Mouse (Mus musculus) midbrain, embryonic 15.5 days (tissue): Measurements from ENCODE around the gene Zfp51. TPM values are rescaled to one million over a fixed set of nuclear protein-coding genes. Genes with fewer than 3 reads are reported as not detected.
"Not testable (repeated sequence)": the region's sequence is repeated elsewhere in the genome, so short reads cannot be mapped to it uniquely, and the experiment has no call there.

ENCODE experiments used
- ATAC-seq: fragments of 200-750 bp; cut with Nextera tagmentation; replicated peaks from 2 replicates; pipeline ENCODE4 v1.8.0; 2017; ENCODE audit warnings: moderate TSS enrichment
- H3K27ac ChIP-seq: fragments of 300-500 bp; sonication (generic); 2 replicates; pipeline ENCODE4 v1.5.1; 2015; ENCODE audit warnings: mild to moderate bottlenecking, inconsistent platforms
- H3K27me3 ChIP-seq: fragments of 300-500 bp; sonication (generic); replicated peaks from 2 replicates; pipeline ENCODE4 v1.6.1; 2015; ENCODE audit warnings: inconsistent platforms
- H3K36me3 ChIP-seq: fragments of 300-500 bp; sonication (generic); replicated peaks from 2 replicates; pipeline ENCODE4 v1.6.1; 2015; ENCODE audit warnings: inconsistent platforms
- H3K4me1 ChIP-seq: fragments of 300-500 bp; sonication (generic); 2 replicates; pipeline ENCODE4 v1.6.1; 2015; ENCODE audit warnings: inconsistent platforms
- H3K4me2 ChIP-seq: fragments of 300-500 bp; sonication (generic); 2 replicates; pipeline ENCODE4 v1.6.1; 2015; ENCODE audit warnings: inconsistent platforms, mild to moderate bottlenecking, moderate library complexity
- H3K4me3 ChIP-seq: fragments of 300-500 bp; sonication (generic); 2 replicates; pipeline ENCODE4 v1.5.1; 2015; ENCODE audit warnings: mild to moderate bottlenecking, inconsistent platforms
- H3K9ac ChIP-seq: fragments of 300-500 bp; sonication (generic); 2 replicates; pipeline ENCODE4 v1.6.1; 2015; ENCODE audit warnings: mild to moderate bottlenecking, inconsistent platforms
- H3K9me3 ChIP-seq: fragments of 300-500 bp; sonication (generic); 2 replicates; pipeline ENCODE4 v1.6.1; 2016; ENCODE audit warnings: inconsistent platforms
- WGBS: fragments of 180-500 bp; shearing (Covaris S2); methylation state at CpG from one replicate; pipeline ENCODE4 v1.1.7; 2015; ENCODE audit warnings: mixed read lengths; 5-methylcytosine and 5-hydroxymethylcytosine counted together
- polyA plus RNA-seq: library from polyadenylated mRNA; unstranded; fragments of >200 nt; fragmentation: Nextera tagmentation; extraction: Ambion mirVana; gene quantifications from 2 replicates; pipeline ENCODE4 v1.2.1, GENCODE M21; 2015

Zfp51 gene
- polyA plus RNA-seq, 1 experiment from 2014 or later: 14.1 TPM

DNA sequence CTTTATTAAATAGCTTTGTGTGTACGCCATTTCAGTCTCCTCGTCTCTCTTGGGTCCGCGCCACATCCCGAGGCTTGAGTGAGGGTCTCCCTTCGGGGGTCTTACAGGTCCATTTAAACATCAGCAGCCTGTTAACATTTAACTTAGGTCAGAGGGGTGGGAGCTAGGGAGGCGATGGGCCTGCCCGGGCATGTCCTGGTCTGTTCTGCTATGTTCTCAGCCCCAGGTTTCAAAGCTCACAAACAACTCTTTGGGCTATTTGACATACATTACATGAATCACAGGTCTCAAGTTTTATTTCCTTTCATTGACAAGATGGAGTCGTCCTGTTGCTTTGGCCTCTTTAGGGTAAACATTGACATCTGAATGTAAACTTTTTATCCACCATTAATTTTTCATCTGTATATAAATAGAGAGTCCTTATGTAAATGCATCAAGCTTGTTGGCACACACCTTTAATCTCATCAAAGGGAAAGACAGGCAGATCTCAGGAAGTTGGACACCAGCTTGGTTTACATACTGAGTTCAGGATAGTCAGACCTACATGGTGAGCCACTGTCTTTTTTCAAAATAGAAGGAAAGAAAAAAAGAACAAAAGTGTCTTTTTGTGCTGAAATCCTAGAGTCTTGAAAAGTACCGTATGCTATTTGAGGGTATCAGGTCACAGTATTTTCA, 28.1 kb downstream of the Zfp51 start:
- ATAC-seq: not testable (repeated sequence)

DNA sequence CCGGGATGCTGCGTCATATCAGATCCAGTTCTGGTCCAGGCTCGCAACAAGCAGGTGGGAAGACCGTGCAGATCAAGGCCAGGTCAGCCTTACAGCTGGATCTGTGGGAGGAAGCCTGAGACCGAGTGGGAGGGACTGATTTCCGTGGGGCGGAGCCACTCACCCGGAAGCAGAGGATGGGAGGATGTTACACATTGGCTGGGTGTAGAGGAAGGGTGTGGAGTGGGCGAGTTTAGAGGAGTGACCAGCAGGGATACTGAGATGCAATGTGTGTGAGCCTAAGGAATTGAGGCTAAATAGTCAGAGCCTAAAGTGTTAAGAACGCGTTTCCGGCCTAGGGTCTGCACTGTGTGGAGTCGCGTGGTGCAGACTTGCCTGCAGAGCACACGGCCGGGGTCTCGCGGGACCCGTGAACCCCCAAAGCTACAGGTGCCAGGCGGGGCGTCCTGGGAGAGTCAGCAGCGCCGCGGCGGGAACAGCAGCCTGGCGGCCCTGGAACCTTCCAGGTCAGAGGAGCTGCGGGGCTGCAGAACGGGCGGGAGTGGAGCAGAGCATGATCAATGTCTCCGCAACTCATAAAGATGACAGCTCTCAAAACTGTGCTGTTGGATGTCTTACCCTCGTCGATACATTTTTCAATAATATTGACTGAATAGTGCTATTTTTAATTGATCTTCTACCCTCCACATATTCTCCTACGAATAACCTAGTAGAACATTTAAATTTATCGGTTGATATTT, 38.8 kb downstream of the Zfp51 start, which contains the start of gene Zfp53:
Gene Zfp53 (plus strand): TSS at position 239 of the 740 bp plus-strand sequence.
- peak within 1 kb of the TSS; percentile 83 for H3K9ac ChIP-seq
- H3K4me3 ChIP-seq: peak within 1 kb of the TSS; percentile 95
- no peaks in the 10 kb centered on the region for H3K9me3 ChIP-seq
- peak within 1 kb of the TSS; percentile 79 for H3K4me2 ChIP-seq
- H3K4me1 ChIP-seq: peaks cover 9% of the 10 kb centered on the region
- ATAC-seq: peak; percentile 100
- H3K27me3 ChIP-seq: no peaks in the 10 kb centered on the region
- H3K36me3 ChIP-seq: no peaks in the 10 kb centered on the region
- 1% methylated on average over 34 of the region's 34 CpGs for WGBS
- H3K27ac ChIP-seq: peak within 1 kb of the TSS; percentile 83

More for the DNA sequence above, 28.1 kb downstream of the Zfp51 start:
- H3K4me3 ChIP-seq, H3K27me3 ChIP-seq, H3K27ac ChIP-seq, H3K9ac ChIP-seq, H3K4me2 ChIP-seq, H3K4me1 ChIP-seq, H3K9me3 ChIP-seq, H3K36me3 ChIP-seq: not testable (repeated sequence)
- WGBS: 91% methylated on average over 10 of the region's 10 CpGs

DNA sequence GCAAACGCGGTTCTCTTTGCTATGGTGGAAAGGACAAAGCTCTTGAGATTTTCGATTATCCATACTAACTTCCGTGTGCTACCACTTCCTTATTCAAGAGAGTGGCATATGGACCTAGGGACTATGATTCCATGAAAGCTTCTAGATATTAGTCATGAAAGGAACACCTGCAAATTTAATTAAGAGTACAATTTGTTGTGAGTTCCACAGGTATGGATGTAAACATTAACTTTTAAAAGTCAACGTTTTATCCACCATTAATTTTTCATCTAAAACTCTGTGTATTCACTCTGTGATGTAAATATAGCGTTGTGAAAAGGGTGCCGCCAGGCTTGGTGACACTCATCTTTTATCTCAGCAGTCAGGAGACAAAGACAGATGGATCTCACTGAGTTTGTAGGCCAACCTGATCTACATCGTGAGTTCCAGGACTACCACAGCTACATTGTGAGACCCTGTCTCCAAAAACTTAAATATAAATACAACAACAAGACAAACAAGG, 39.4 kb downstream of the Zfp51 start:
- peak overlapping the region; percentile 79 for H3K4me2 ChIP-seq
- H3K9me3 ChIP-seq: no peaks in the 10 kb centered on the region
- peak overlapping the region; percentile 83 for H3K9ac ChIP-seq
- no peaks in the 10 kb centered on the region for H3K27me3 ChIP-seq
- 18% methylated on average over 8 of the region's 8 CpGs for WGBS
- ATAC-seq: peak; percentile 28
- H3K4me3 ChIP-seq: peak overlapping the region; percentile 95
- peaks cover 9% of the 10 kb centered on the region for H3K4me1 ChIP-seq
- 0 out of 2 replicates have a peak overlapping the region, but pooled peaks have one; percentile 83 for H3K27ac ChIP-seq
- no peaks in the 10 kb centered on the region for H3K36me3 ChIP-seq

DNA sequence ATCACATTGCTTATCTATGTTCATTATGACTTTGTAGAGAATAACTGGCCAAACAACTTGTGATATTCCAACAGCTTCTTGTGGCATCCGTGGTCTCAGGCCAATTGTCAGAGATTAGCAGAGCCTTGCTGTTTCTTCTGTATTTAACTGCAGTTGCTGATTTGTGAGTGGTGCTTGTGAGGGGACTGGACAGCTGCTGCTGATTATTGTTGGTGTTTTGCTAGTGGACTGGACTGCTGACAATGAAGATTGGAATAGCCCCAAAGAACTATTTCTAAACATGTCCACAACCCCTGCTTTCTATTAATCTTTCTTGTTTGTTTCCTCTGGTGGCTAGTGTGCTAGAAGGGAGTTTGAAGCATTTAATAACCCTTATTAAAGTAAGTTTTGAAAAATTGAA, 51.2 kb downstream of the Zfp51 start:
- WGBS: 81% methylated on average over 1 of the region's 1 CpGs
- H3K4me1 ChIP-seq: no peaks in the 10 kb centered on the region
- H3K4me3 ChIP-seq: no peak overlapping the region
- H3K27me3 ChIP-seq: no peaks in the 10 kb centered on the region
- ATAC-seq: no peak
- no peak overlapping the region for H3K4me2 ChIP-seq
- no peak overlapping the region for H3K9ac ChIP-seq
- no peaks in the 10 kb centered on the region for H3K36me3 ChIP-seq
- no peak overlapping the region for H3K27ac ChIP-seq
- H3K9me3 ChIP-seq: no peaks in the 10 kb centered on the region

DNA sequence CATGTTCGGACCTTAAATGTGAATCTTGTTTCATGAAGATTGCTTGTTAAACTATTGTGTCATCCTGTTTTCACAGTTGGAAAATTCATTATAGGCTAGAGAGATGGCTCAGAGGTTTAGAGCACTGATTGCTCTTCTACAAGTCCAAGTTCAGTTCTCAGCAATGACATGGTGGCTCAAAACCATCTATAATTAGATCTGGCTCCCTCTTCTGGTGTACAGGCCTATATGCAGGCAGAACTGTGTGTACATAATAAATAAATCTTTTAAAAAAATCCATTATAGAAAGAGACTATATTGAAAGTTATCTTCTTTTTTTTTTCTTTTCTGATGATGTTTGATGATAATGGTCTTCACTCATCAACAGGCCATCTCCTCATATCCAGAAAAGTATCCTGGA, 54.4 kb downstream of the Zfp51 start:
- H3K36me3 ChIP-seq: peaks cover 5% of the 10 kb centered on the region; the same call in 1 of the 2 replicates
- no peaks in the 10 kb centered on the region for H3K27me3 ChIP-seq
- H3K4me3 ChIP-seq: no peak overlapping the region
- H3K27ac ChIP-seq: no peak overlapping the region
- H3K9ac ChIP-seq: no peak overlapping the region
- 97% methylated on average over 1 of the region's 1 CpGs for WGBS
- no peak overlapping the region for H3K4me2 ChIP-seq
- ATAC-seq: no peak
- H3K9me3 ChIP-seq: no peaks in the 10 kb centered on the region
- H3K4me1 ChIP-seq: no peaks in the 10 kb centered on the region

DNA sequence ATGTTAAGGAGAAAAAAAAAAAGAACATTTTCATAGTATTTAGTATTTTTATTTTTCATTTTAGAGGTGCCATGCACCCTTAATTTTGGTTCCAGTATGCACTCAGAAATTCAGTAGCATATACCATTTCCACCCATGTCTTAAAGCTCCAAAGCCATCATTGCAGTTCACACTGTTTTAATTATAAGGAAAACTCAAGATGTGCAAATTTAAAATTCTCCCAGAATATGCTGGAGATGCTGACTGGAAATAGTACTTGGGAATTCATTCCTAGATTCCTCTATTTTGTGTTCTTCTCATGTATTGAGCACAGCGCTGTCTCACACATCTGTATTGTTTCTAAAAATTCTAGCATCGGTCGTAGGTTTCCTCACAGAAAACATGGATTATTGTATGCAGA, 56.1 kb downstream of the Zfp51 start:
- Histone ChIP-seq H3K9ac (no peak overlapping the region), H3K4me3 (no peak overlapping the region), H3K27me3 (no peaks in the 10 kb centered on the region), H3K4me1 (no peaks in the 10 kb centered on the region), H3K36me3 (peaks cover 7% of the 10 kb centered on the region; the same call in 1 of the 2 replicates), H3K27ac (no peak overlapping the region), H3K9me3 (no peaks in the 10 kb centered on the region), H3K4me2 (no peak overlapping the region)
- ATAC-seq: no peak
- 100% methylated on average over 3 of the region's 3 CpGs for WGBS

DNA sequence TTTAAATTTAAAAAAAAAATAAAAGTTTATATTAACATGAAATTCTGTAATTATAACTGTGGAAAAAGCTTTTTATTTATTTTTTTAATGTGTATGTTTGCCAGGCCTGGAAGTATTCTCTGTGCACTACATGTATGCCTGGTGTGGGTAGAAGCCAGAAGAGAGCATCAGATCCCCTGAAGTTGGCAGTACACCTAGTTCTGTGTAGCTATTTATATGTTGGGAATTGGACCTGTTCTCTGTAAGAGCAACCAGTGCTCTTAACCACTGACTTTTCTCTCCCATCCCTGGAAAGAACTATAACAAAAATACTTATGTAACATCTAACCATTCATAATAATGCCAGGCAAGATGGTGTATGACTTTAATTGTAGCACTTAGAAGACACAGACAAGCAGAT, 59.6 kb downstream of the Zfp51 start:
- no peak overlapping the region for H3K4me2 ChIP-seq
- H3K4me3 ChIP-seq: no peak overlapping the region
- ATAC-seq: no peak
- no peak overlapping the region for H3K9ac ChIP-seq
- no peak overlapping the region for H3K27ac ChIP-seq
- H3K4me1 ChIP-seq: no peaks in the 10 kb centered on the region
- H3K27me3 ChIP-seq: no peaks in the 10 kb centered on the region
- peaks cover 7% of the 10 kb centered on the region; the same call in 1 of the 2 replicates for H3K36me3 ChIP-seq
- H3K9me3 ChIP-seq: no peaks in the 10 kb centered on the region

Other genes starting within 250 kb of the Zfp51 start
- gene Vmn1r234, start 224.3 kb upstream of the Zfp51 start, polyA plus RNA-seq: not detected in 2 replicates
- not detected in 2 replicates for gene Vmn1r235, start 194.0 kb upstream of the Zfp51 start, polyA plus RNA-seq
- gene Vmn1r236, start 167.4 kb upstream of the Zfp51 start, polyA plus RNA-seq: not detected in 2 replicates
- not detected in 2 replicates for gene Vmn1r237, start 138.5 kb upstream of the Zfp51 start, polyA plus RNA-seq
- gene Zfp677, start 66.6 kb upstream of the Zfp51 start, polyA plus RNA-seq: 5.0 and 6.0 TPM in 2 replicates
- 6.0 and 6.1 TPM in 2 replicates for gene Zfp54, start 27.1 kb upstream of the Zfp51 start, polyA plus RNA-seq
- gene Zfp53, start 38.6 kb downstream of the Zfp51 start, polyA plus RNA-seq: 10.5 and 11.1 TPM in 2 replicates
- gene Zfp52, start 85.2 kb downstream of the Zfp51 start, polyA plus RNA-seq: 1.8 TPM in 2 replicates
- gene Zfp948, start 116.6 kb downstream of the Zfp51 start, polyA plus RNA-seq: 18.3 and 20.5 TPM in 2 replicates
- 13.3 and 13.9 TPM in 2 replicates for gene Zfp983, start 200.2 kb downstream of the Zfp51 start, polyA plus RNA-seq
- 17.8 and 20.0 TPM in 2 replicates for gene Gm10226, start 241.5 kb downstream of the Zfp51 start, polyA plus RNA-seq